Mouse (Mus musculus): ENCODE measurements at regions not wholly inside any gene's neighbourhood (a gene's known extent, or its start where the extent isn't known, plus 50 kb on each side); places are given as distances from the start of the nearest gene placed in this dataset.

DNA sequence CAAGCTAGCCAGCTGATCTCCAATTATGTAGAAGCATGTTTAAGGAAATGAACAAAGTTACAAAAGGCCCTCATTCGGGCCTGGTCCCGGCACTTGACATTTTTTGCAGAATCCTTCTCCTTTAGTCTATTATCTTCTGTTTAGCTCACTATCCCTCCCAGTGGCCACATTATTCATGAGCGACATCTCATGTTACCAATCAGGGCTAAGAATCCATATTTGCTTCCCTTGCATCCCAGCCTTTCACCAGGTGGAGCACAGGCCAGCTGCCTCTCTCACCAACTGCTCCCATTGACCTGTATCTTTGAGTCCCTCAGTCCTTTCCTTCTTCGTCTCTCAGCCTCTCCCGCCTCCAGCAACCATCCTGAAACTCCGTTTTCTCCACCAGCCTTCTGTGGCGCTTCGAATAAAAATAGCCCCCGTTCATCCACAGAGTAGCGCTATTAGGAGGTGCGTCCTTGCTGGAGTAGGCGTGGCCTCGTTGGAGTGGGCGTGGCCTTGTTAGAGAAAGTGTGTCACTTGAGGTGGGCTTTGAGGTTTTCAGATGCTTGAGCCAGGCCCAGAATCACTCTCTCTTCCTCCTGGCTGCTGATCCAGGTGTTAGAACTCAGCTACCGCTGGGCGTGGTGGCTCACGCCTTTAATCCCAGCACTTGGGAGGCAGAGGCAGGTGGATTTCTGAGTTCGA, 63.4 kb downstream of the Bbs10 start:
- TF ChIP-seq CTCF (IDR thresholded peaks at IDR 0.05; ENCODE audit: low read depth, low read length) (no peak), POLR2AphosphoS5 (IDR thresholded peaks at IDR 0.05; ENCODE audit: insufficient replicate concordance, low read depth, low read length) (no peak), GATA1 (IDR thresholded peaks at IDR 0.05; ENCODE audit: borderline replicate concordance, low read length) (no peak)

All from G1E (cell line).